Mouse (Mus musculus): ENCODE data around the gene Syt14. TPM values are rescaled to one million over a fixed set of nuclear protein-coding genes. Genes with fewer than 3 reads are reported as not detected.
A peak's percentile ranks its signal among the peaks of the same experiment; 100 is the strongest.

Gene Syt14
- total and polyA plus RNA-seq, 3 experiments: 1.8 to 2.4 TPM; not detected in 1

GRCm38 (mm10) chr1:192912101-192912728 lies 123.4 kb downstream of the Syt14 start:
- no peak for DNase-seq (ENCODE audit: low read depth, low spot score)
- TF ChIP-seq RAD21 (IDR thresholded peaks at IDR 0.05; ENCODE audit: low read depth, low read length) (peak; percentile 32), CTCF (IDR thresholded peaks at IDR 0.05 in 2 of 3, conservative IDR thresholded peaks at IDR 0.05 in 1 of 3; ENCODE audit: control insufficient read depth in 1 of 3, insufficient read depth in 1 of 3, low read depth in 2 of 3, low read length in 3 of 3, poor library complexity in 1 of 3, severe bottlenecking in 1 of 3) (peak in 1 of 3 experiments; percentile 35; a peak in 1 of 6 replicates), SIN3A (IDR thresholded peaks at IDR 0.05; ENCODE audit: low read length) (no peak), MEF2A (IDR thresholded peaks at IDR 0.05; ENCODE audit: extremely low read depth, insufficient replicate concordance, low read depth, low read length, poor library complexity, severe bottlenecking) (no peak), MAX (IDR thresholded peaks at IDR 0.05; ENCODE audit: low read length) (no peak), SMC3 (IDR thresholded peaks at IDR 0.05; ENCODE audit: low read depth, low read length) (peak; percentile 9; the same call in 1 of the 2 replicates), MYC (IDR thresholded peaks at IDR 0.05; ENCODE audit: low read depth, low read length) (no peak), ZMIZ1 (IDR thresholded peaks at IDR 0.05; ENCODE audit: low read depth, low read length) (no peak)
- H3K9me3 ChIP-seq (replicated peaks; ENCODE audit: insufficient read depth, low read length): no peaks in the 10 kb centered on the region
- H3K4me1 ChIP-seq (ENCODE audit: control insufficient read depth in 1 of 2, insufficient read depth in 2 of 2, low read length in 2 of 2): no peaks in the 10 kb centered on the region
- H3K4me3 ChIP-seq (ENCODE audit: control insufficient read depth in 1 of 2, insufficient read depth in 1 of 2, low read depth in 2 of 2, low read length in 2 of 2): no peak overlapping the region
- H3K79me2 ChIP-seq (ENCODE audit: control insufficient read depth, insufficient read depth, low read length, poor library complexity): no peaks in the 10 kb centered on the region
- no peaks in the 10 kb centered on the region for H3K27me3 ChIP-seq (ENCODE audit: control insufficient read depth in 1 of 2, insufficient read depth in 2 of 2, low read length in 2 of 2)
- no peak overlapping the region for H3K27ac ChIP-seq (ENCODE audit: control insufficient read depth, low read depth, low read length)
- no peaks in the 10 kb centered on the region for H3K36me3 ChIP-seq (ENCODE audit: control insufficient read depth in 1 of 2, insufficient read depth in 2 of 2, low read length in 2 of 2)
- no peak overlapping the region for H3K9ac ChIP-seq (ENCODE audit: control insufficient read depth, low read depth, low read length, poor library complexity, severe bottlenecking)

- Histone ChIP-seq H3K9ac (ENCODE audit: control insufficient read depth, low read depth, low read length, poor library complexity, severe bottlenecking) (no peak overlapping the region), H3K36me3 (ENCODE audit: control insufficient read depth in 1 of 2, insufficient read depth in 2 of 2, low read length in 2 of 2) (peaks cover 0 to 2% of the 10 kb centered on the region in 2 experiments; a peak in 2 of 4 replicates), H3K27ac (ENCODE audit: control insufficient read depth, low read depth, low read length) (no peak overlapping the region), H3K9me3 (replicated peaks; ENCODE audit: insufficient read depth, low read length) (no peaks in the 10 kb centered on the region), H3K27me3 (ENCODE audit: control insufficient read depth in 1 of 2, insufficient read depth in 2 of 2, low read length in 2 of 2) (no peaks in the 10 kb centered on the region), H3K4me1 (ENCODE audit: control insufficient read depth in 1 of 2, insufficient read depth in 2 of 2, low read length in 2 of 2) (peaks cover 4 to 5% of the 10 kb centered on the region in 2 experiments; a peak in 2 of 4 replicates), H3K4me3 (ENCODE audit: control insufficient read depth in 1 of 2, insufficient read depth in 1 of 2, low read depth in 2 of 2, low read length in 2 of 2) (no peak overlapping the region), H3K79me2 (ENCODE audit: control insufficient read depth, insufficient read depth, low read length, poor library complexity) (no peaks in the 10 kb centered on the region)
- TF ChIP-seq UBTF (IDR thresholded peaks at IDR 0.05; ENCODE audit: borderline replicate concordance, insufficient read depth, low read depth, low read length): no peak
- TF ChIP-seq POLR2AphosphoS2 (IDR thresholded peaks at IDR 0.05; ENCODE audit: low read length): no peak
- TF ChIP-seq EP300 (IDR thresholded peaks at IDR 0.05; ENCODE audit: low read depth in 1 of 2, low read length in 2 of 2): no peak
- TF ChIP-seq TBP (IDR thresholded peaks at IDR 0.05; ENCODE audit: low read depth, low read length): no peak
- TF ChIP-seq ZMIZ1 (IDR thresholded peaks at IDR 0.05; ENCODE audit: low read depth, low read length): no peak
- no peak for TF ChIP-seq NRF1 (IDR thresholded peaks at IDR 0.05; ENCODE audit: insufficient read depth, low read depth, low read length, poor library complexity, severe bottlenecking)
- no peak for TF ChIP-seq MAX (IDR thresholded peaks at IDR 0.05; ENCODE audit: low read length)
- TF ChIP-seq POLR2AphosphoS5 (IDR thresholded peaks at IDR 0.05; ENCODE audit: borderline replicate concordance, low read depth, low read length): no peak
- no peak for TF ChIP-seq HCFC1 (IDR thresholded peaks at IDR 0.05; ENCODE audit: low read depth, low read length)
- TF ChIP-seq USF1 (IDR thresholded peaks at IDR 0.05; ENCODE audit: low read depth, low read length): no peak
- TF ChIP-seq KAT2A (conservative IDR thresholded peaks at IDR 0.05; ENCODE audit: low read depth, low read length): no peak
- DNase-seq (ENCODE audit: low read depth, low spot score): peak; percentile 18
Measured at GRCm38 (mm10) chr1:192901516-192901915, 134.1 kb downstream of the Syt14 start.
